Mouse (Mus musculus): ENCODE data around the gene Pspc1. TPM values are rescaled to one million over a fixed set of nuclear protein-coding genes. Genes with fewer than 3 reads are reported as not detected.

Pspc1 gene
- 10.4 and 11.7 TPM in 2 replicates for polyA plus RNA-seq (2015; fragmentation: Nextera tagmentation; extraction: Ambion mirVana)

DNA sequence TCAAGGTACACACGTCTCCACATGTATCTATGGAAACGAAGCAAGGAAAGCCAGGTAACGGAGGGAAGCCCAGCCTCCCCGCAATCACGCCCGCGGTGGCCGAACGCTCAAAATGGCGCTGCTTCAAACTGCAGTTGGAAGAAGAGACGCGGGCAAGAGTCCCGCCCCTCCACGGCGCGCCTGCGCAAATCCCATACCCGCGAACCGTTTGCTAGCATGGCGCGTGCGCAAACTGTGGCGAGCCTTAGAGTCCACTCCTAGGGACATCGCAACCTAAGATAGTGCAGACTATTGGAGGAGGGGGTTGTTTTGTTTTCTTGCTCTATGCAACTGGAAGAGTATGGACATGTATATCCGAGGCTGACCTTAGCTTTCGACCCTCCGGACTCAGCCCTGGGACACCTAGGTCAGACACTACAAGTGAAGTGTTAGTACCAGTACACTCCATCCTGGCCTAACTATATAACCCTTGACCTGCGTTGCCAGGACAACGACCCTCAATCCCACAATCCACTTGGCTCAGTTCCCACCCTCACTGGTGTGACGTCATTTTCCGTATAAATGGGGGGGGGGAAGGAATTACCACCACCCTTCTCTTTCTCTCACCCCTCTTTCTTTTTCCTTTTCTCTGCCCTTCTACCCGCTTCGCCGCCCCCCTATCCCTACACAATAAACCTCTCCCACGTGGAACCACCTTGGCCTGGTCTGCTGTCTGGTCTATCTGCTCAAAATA lies at the start of gene Pspc1:
Gene Pspc1, minus strand, starts transcription at position 117 of the 733 bp plus-strand sequence.

DNA sequence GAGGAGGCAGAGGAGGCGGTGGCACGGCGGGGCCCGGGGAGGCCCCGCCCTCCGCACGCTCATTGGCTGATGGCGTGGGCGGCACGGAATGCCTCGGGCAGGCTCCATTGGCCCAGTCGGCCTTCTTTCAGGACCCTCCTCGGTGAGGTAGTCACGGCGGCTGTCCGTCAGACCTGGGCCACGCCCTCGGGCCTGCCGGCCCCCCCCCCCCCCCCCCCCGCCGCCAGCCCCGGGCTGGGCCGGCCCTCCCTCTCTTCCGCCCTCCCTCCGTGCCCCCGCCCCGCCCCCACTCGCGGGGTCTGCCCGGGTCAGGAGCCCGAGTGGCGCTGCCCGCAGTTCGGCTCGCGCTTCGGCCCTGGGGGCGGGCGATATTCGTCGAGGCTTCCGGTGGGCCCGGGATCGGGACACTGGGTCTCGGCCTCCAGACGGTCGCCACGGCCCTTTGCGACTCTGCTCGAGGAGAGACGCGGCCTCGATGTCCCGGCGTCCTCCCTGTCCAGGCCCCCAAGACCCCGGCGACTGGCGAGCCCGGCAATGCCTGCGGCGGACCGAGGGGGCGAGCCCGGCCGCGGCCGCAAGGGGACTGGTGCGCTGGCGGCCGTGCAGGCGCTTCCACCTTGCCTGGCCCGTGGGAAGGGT lies 33.7 kb upstream of the Pspc1 start, which contains the start of gene Zmym5:
Gene Zmym5, minus strand, starts transcription at position 16 of the 639 bp plus-strand sequence.

Other genes with a start within 250 kb of the Pspc1 start
- 2.2 and 2.4 TPM in 2 replicates for gene Cenpj, start 202.9 kb downstream of the Pspc1 start, polyA plus RNA-seq (2015; fragmentation: Nextera tagmentation; extraction: Ambion mirVana)
- gene Parp4, start 202.7 kb downstream of the Pspc1 start, polyA plus RNA-seq (2015; fragmentation: Nextera tagmentation; extraction: Ambion mirVana): 7.4 and 7.8 TPM in 2 replicates
- 17.3 and 23.1 TPM in 2 replicates for gene Mphosph8, start 110.1 kb downstream of the Pspc1 start, polyA plus RNA-seq (2015; fragmentation: Nextera tagmentation; extraction: Ambion mirVana)
- 13.9 and 18.9 TPM in 2 replicates for gene Zmym5, start 33.4 kb upstream of the Pspc1 start, polyA plus RNA-seq (2015; fragmentation: Nextera tagmentation; extraction: Ambion mirVana)
- 12.2 and 17.2 TPM in 2 replicates for gene Zmym2, start 108.3 kb upstream of the Pspc1 start, polyA plus RNA-seq (2015; fragmentation: Nextera tagmentation; extraction: Ambion mirVana)